Mouse (Mus musculus) 3134 (cell line): Measurements from ENCODE around the gene Atrnl1.
A peak's percentile ranks its signal among the peaks of the same experiment; 100 is the strongest.
"Not testable (repeated sequence)": the region's sequence is repeated elsewhere in the genome, so short reads cannot be mapped to it uniquely, and the experiment has no call there.

ENCODE experiments used
- DNase-seq: peaks from one replicate; pipeline ENCODE4 v3.0.0-alpha.2; 2011; ENCODE audit warnings: low spot score; ENCODE audit not compliant: insufficient read length; ENCODE audit errors: extremely low read depth

The Atrnl1 gene

DNA sequence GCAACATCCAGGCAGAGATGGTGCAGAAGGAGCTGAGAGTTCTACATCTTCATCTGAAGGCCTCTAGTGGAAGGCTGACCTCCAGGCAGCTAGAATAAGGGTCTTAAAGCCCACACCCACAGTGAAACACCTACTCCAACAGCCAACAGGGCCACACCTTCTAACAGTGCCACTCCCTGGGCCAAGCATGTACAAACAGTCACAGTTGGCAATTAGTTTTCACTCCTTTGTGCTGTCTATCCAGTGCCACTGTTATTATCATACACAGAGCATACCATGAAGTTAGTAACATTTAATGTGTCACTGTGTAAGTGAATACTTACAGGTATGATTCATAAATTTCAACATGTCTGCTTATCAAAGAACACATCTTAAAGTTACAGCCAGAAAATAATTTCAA, 347.3 kb downstream of the Atrnl1 start:
- DNase-seq: no peak

DNA sequence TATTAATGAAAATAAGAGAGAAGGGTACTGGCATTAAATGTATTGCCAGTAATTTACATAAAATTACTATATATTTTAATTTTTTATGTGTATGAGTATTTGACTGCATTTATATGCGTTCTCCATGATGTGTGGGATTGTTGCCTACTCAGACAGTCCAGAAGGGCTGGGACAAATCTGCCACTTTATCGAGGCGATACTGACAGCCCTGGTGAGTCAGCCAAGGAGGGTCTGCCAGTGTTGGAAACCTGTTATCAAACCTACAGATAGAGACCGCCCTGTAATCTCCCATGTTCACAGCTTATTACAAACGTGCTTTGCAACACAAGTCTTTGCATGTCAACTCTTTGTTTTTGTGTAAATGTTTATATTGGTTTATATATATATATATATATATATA, 347.9 kb downstream of the Atrnl1 start:
- no peak for DNase-seq

DNA sequence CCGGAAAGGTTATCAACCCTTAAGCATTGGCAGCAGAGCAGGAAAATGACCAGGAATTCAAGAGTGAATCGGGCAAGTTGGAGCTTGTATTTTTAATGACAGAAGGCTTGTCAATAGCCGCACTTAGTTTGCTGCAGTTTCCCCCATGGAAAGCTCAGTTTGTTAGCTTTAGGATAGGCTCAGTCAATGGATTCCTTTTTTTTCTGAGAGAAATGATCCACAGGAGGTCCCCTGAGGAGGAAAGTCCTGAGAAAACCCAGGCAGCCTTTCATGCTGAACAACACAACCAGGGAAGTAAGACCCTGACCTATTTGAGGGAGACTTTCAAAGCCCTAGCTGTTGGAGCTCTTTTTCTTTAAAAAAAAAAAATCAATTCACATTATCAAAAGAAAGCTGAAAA, 350.5 kb downstream of the Atrnl1 start:
- DNase-seq: no peak

DNA sequence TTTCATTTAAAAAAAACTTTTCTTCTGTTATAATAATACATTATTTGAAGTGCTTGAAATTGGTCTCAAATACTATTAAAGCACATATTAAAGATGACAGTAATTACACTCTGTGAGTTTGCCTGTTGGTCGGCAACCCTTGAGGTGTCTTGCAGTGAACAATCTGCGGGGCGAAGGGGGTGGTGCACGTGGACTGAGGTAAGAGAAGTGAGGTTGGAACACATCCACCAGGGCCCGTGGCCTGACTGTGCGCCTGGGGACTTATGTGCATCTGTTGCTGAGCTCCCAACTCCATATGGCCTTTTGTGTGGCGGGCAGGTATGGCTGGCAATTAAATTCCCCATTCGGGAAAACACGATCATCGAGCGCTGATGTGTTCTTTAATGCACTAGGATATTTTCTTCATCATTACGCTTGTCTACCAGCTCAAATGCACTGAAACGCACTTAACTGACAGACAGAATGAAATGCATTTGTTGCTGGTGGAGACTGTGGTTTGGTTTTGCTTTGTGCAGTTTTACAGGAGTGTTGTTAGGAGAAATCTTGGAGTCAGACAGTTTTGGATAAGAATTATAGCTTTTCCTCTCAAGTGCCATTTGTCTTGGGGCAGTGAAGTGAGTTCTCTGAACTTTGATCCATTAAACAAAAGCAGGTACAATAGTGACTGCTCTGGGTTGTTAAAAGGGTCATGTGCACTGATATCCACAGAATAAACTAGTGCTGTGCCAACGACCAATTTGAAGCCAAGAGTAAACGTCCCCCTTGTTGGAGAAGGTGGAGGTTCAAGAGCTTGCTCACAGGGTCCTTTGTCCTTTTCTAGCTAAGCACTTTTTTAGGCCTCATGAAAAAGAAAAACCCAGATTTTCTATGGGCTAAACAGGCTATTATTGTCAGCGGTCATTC, 351.2 kb downstream of the Atrnl1 start:
- DNase-seq: no peak

DNA sequence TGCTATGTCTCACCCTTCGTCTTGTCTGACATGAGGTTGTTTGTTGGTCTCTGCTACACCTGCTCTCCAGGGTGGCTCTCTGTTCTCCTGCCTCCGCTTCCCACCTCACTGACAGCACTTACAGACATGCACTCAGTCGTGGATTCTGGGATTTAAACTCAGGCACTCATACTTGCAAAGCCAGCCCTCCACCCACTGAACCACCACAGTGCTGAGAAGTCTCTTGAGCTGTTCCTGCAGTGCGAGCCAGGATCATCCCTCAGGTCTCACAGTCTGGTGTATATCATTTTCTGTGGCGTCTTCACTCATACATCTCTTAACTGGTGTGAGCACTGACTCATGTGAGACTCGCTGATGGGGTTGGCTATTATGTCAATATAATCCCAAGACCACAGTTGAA, 353.0 kb downstream of the Atrnl1 start:
- DNase-seq: no peak

DNA sequence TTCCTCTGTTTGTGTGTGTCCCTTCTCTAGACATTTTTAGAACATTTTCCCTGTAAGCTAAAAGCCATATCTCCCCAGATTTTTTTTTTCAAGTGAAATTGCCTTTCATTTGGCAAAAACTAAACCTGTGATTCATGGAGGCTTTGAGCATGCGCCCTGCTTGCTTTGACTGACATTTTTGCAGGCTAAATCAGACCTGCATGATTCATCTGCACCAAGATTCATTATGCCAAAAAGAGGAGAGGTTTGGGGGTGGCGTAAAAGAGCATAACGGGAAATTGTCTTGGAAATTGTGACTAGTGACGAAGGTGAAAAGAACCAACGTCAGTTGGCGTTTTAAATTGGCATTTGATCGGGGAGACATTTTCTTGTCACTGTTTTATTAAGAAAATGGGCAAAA, 358.9 kb downstream of the Atrnl1 start:
- DNase-seq: peak; percentile 66

DNA sequence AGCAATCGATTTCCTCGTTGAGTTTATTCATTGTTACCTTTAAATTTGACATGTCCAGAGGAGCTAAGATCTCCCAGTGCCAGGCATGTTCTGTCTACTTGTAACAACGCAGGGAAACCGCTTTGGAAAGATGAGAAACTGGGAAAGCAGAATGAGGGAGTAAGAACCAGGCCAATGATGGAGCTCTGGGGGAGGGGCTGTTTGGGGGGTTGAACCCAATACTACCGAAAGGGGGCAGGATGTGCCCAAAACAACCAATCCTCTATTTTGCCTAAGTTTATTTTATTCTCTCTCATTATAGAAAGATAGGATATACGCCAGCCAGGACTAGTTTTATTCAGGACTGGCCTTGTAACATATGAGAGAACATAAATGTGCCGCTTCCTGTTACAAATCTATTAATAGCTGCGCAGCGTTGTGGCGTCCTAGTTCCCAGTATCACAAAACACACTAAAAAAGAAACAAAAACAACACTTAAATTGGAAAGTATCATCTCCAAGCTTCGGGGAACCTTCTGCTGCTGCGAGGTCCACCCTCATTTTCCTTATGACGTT, 359.6 kb downstream of the Atrnl1 start:
- DNase-seq: no peak

DNA sequence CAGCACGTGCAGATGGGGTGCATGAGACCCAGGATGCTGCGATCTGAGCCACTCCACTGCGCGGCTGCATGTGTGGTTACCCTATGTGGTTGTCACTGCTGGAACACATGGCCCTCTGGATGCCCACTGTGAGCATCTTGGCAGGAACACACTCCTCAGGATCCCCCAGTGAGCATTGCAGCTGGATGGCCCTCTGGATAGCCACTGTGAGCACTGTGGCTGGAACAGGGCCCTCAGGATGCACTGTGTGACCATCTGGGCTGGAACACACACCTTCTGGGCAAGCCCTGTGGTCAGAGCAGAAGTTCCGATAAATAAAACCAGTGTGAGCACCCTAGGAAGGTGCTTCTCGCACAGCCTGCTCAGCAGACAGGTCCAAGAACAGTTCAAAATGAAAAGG, 364.4 kb downstream of the Atrnl1 start:
- no peak for DNase-seq

DNA sequence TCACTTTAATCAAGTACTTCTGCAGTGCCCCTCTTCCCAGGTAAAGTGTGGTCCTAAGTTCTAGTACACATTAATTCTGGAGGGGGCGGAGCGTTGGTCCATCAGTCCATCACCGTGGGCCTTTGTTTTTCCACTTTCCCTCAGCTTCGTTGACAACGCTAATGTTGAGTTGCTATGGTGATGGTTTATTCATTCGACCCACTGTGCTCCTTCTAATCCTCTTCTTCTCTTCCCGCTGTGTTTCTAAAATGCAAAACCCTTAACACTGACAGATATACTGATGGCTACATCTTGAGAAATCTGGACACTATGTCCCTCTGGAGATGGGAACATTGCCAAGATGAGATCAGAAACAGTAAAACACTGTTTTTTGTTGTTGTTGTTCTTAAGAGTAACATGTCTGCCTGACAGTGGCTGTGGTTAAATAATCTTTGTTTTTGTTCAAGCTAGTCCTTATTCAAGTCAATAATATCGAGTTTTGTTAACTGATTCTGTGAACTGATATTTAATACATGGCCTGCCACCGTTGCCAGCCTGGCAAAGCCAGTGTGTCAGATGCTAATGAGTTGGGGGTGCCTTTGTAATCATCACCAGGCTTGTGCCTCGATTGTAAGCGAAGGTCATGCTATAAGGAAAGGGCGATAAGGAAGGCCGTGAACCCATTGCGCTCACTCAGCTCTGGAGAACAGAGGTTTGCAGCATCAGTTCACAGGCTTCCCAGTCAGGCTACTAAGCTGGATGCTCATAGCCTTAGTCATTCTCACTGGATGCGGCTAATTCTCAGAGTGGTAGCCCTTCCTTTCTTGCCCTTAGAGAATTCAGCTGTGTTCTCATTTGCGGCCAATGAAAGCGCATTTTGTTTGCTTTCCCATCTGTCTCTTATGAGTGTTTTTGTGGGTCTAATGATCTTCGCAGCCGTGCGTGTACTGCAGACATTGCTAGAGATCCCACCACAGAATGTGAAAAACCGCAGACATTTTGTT, 375.4 kb downstream of the Atrnl1 start:
- DNase-seq: no peak

DNA sequence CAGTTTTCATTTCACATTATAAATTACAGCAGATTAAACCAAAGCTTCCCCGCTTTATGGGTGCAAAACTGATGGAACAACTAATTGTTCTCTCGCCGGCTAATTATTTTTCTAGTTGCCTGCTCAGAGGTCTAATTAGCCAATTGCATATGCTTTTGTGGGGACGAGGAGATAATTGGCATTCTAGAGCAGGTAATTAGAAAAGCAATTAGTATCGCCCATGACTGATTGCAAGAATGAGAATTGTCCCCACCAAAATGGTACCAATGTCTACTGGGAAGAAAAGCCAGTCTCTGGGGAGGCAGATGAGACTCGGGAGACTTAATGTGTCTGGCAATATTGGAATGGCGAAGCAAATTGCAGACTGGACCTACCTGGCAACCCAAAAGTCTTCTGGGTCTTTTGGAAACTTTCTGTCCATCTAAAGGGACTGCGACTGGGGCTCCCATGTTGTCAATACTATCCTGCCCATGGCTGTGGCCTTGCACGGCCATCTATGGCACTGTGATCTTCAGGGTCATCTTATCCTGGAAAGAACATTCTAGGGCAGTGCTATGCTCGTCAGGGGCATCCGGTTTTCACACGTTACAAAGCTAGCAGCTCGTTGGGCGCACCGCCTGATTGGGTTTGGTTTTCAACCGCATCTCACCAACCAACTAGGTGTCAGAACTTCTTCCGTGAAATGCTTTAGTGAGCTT, 377.0 kb downstream of the Atrnl1 start:
- no peak for DNase-seq

DNA sequence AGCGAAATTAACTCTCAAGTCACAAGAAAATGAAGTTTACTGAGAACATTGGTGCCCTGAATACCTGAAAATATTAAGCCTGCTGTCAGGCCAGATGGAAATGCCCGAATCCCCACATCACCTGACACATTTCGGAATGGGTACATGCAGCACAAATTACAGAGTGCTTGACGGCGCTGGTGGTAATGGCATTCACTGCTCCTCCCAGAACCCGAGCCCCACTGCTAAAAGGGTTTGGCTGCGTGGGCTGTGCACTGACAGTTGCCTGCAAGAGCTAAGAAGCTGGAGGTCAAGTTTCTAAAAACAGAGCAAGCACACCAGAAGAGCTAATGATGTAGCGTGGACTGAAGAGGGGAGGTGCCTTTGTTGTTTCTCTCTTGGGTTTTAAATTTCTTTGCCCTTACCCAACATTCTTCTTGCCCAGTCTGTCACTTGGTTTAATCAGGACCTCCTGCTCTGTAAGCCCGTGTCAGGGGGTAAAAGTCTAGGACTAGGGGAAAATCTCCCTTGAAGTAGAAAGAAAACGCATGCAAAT, 377.8 kb downstream of the Atrnl1 start:
- DNase-seq: no peak

DNA sequence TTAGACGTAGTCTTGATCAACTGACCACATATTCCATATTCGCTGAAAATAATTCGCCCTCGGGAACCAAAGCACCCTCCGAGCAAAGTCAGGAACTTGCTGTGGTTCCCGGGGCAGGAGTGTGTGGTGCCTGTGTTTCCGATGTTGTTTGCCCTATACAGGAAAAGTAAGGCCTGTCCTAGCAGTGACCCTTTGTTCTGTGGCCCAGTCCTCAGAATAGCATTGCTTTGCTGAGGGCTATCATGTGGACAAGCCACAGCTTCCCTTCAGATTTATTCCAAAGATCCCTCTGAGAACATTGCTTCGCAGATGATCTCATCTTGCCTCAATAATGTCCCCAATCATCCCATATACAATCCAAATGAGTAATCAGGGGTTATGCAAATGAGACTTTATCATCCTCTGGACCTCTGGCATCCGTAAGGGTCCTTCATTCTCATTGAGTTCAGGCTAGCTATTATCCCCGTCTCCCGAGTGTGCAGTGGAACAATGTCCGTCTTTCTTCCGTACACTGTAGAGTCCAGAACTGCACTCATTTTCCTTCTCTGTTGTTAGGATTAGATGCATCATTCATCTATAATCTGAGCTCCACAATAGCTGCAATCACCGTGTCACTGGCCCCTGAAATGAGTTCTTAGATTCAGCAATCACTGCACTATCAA, 380.4 kb downstream of the Atrnl1 start:
- DNase-seq: no peak

DNA sequence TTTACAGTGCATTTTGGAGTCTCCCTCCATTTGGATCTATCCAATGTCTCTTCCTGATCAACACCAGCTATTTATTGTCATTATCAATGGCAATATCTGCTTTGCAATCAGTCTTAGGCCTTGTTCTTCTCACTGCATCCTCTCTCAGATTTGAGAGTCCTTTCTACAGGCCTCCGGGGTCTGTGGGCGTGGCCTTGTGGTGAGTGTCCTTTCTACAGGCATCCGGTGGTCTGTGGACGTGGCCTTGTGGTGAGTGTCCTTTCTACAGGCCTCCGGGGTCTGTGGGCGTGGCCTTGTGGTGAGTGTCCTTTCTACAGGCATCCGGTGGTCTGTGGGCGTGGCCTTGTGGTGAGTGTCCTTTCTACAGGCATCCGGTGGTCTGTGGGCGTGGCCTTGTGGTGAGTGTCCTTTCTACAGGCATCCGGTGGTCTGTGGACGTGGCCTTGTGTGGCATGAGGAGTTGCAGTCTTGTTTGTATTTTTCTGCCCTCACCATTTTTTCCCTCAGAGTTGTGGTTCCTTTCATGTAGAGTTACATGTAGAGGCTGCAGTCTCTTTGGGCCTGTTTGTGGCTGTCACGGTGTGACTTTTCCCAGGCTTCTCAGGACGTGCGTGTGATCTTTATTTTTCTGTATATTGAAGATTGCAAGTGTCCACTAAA, 383.5 kb downstream of the Atrnl1 start:
- not testable (repeated sequence) for DNase-seq

DNA sequence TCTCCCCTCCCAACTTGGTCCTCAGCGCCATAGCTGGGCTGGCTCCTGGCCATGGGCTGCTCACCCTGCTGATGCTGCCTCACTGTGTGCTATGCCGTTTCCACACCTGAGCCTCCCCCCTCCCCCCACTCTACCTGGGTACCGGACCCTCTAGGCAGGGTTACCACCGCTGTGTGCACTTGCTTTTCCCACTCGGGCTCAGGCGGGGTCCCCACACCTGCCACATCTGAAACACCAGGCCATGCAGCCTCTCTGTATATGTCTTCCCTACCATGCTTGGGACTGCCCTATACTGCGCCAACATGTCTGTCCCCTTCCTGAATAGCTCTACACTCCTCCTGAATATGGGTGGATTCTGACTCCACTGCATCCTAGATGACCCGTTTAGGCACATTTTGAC, 384.2 kb downstream of the Atrnl1 start:
- no peak for DNase-seq

DNA sequence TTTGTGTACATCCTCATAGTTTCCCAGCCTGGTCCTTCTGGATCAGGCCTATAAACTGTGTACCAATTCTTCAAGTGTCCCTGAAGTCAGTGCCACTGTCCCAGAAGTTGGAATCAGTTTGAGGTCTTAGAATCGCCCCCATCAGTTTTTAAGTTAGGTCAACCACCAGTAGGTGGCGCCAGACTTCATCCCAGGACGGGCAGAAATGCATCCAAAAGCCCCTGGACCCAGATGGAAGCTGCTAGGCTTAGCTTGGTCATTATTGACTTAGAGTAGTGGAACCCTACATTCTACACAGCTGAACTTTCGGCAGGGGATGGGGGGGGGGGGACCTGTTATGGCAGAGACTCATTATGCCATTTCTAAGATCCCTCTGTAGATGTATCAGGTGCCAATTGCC, 387.1 kb downstream of the Atrnl1 start:
- no peak for DNase-seq

DNA sequence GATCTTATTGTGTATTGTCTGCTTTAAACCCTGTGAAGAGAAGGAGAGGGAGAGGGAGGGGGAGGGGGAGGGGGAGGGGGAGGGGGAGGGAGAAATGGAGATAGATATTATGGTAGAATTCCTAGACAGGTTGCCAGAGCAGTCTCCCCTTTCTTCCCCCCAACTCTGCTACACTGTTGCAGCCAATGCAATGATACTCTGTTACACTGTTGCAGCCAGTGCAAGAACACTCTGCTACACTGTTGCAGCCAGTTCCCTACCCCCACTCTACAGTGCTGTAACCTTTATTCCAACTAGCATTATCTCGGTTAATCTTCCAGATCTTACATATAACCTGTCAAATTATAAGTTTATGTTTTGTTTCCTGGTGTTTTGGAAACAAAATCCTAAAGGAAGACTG, 400.8 kb downstream of the Atrnl1 start:
- DNase-seq: no peak

DNA sequence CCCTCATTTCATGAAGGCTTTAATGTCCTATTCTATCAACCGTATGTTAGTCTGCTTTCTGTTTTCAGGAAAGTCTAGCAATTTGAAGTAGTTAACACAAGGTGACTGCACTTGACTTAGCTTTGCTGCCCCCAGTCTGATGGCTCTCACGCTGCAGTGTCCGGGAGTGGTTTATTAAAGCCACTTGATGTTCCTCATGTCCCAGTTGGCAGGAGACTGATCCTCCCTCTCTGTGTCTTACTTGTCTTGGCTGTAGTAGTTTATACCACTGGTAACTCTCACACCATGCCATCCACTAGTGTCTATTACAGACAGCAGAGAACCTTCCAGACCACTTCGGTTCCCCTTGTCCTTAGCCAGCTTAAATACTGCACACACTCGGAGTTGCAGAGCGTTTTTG, 404.9 kb downstream of the Atrnl1 start:
- DNase-seq: no peak

DNA sequence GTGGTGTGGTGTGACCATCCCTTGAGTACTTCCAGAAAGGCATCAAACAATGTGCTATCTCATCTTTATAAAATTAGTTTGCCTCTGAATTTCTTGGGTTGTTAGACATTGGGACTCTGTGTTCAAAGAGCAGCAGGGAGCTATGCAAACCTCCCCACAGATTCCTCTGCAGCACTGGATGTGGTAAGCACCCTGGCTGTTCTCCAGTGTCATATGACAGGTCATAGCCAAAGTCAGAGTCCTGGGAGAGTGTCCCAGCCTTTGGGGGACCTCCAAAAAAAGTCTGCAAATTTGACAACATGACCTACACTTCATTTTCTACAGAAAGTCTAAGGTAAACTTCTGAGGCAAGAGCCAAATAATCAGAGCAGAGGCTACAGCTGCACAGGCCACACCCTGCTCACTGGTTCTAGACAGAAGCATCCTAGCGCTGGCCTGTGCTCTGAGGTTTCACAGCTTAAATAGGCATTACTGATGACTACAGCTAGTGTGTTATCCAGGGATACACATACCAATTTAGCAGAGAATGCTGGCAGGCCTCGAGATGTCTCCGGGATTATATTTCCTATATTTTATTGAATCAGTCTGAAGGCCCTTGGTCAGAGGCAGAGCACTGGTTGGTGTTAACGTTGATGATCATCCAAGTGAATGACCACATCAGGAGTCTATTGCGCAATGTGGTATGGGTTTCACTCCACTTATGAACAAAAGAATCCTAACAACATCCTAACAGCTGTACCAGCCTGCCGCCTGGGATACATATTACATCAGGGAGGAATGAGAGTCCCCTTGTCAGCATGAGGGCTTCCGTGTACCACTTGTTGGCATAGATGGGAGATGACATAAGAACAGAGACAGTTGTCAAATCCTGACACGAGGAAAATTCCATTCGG, 406.0 kb downstream of the Atrnl1 start:
- peak; percentile 75 for DNase-seq
